Mouse (Mus musculus): ENCODE measurements around the gene Shd.

- TF ChIP-seq EP300 (IDR thresholded peaks at IDR 0.05; ENCODE audit: low read depth) (no peak), CTCF (IDR thresholded peaks at IDR 0.05; ENCODE audit: low read depth) (no peak)
Observed at GRCm38 (mm10) chr17:55959946-55960740, 10.1 kb upstream of the Shd start.
